Mouse (Mus musculus) C2C12 (cell line): Measurements from ENCODE around the gene Ndufa11. TPM values are rescaled to one million over a fixed set of nuclear protein-coding genes. Genes with fewer than 3 reads are reported as not detected.

Experiments
- H3K27me3 ChIP-seq: one replicate; pipeline ENCODE4 v1.6.1; 2011; ENCODE audit not compliant: control insufficient read depth, insufficient read depth, insufficient read length
- H3K36me3 ChIP-seq: one replicate; pipeline ENCODE4 v1.6.1; 2011; ENCODE audit not compliant: control insufficient read depth, insufficient read depth
- H3K4me3 ChIP-seq: one replicate; pipeline ENCODE4 v1.5.1; 2011; ENCODE audit warnings: mild to moderate bottlenecking, control low read depth; ENCODE audit not compliant: poor library complexity, insufficient read depth, severe bottlenecking
- H3K79me2 ChIP-seq: one replicate; pipeline ENCODE4 v1.6.1; 2011; ENCODE audit not compliant: control insufficient read depth, insufficient read depth
- H3K79me3 ChIP-seq: one replicate; pipeline ENCODE4 v1.6.1; 2011; ENCODE audit warnings: low read depth, control low read depth
- H3ac ChIP-seq: one replicate; pipeline ENCODE3; 2011; ENCODE audit warnings: low read depth; ENCODE audit not compliant: control insufficient read depth, insufficient read length
- CEBPB ChIP-seq: IDR thresholded peaks from one replicate; pipeline ENCODE4 v1.6.1; 2011; ENCODE audit warnings: low read depth, mild to moderate bottlenecking, control low read depth, moderate library complexity
- CTCF ChIP-seq: IDR thresholded peaks from one replicate; pipeline ENCODE4 v1.5.1; 2011; ENCODE audit not compliant: control insufficient read depth, insufficient read depth, insufficient read length
- FOSL1 ChIP-seq: IDR thresholded peaks from one replicate; pipeline ENCODE4 v1.8.0; 2011; ENCODE audit warnings: mild to moderate bottlenecking, low read length; ENCODE audit not compliant: poor library complexity, insufficient read depth, severe bottlenecking
- MAX ChIP-seq: IDR thresholded peaks from one replicate; pipeline ENCODE4 v1.6.1; 2011; ENCODE audit warnings: mild to moderate bottlenecking, control low read depth
- MYOD1 ChIP-seq: IDR thresholded peaks from one replicate; pipeline ENCODE4 v1.6.1; 2011; ENCODE audit warnings: low read depth; ENCODE audit not compliant: control insufficient read depth, insufficient read length
- MYOG ChIP-seq: IDR thresholded peaks from one replicate; pipeline ENCODE4 v1.6.1; 2011; ENCODE audit not compliant: control insufficient read depth, insufficient read length; ENCODE audit errors: extremely low read depth
- USF1 ChIP-seq: IDR thresholded peaks from one replicate; pipeline ENCODE4 v1.6.1; 2011; ENCODE audit warnings: low read depth, mild to moderate bottlenecking, control low read depth, moderate library complexity
- polyA plus RNA-seq: library from polyadenylated mRNA; unstranded; fragments of >200 nt; fragmentation: generic; extraction: Trizol; gene quantifications from one replicate; pipeline ENCODE4 v1.2.1, GENCODE M21; 2012; ENCODE audit warnings: missing spikeins

Gene Ndufa11
- polyA plus RNA-seq, 1 experiment: 312 TPM

- H3ac ChIP-seq: no peak overlapping the region
- no peak for TF ChIP-seq MAX
- no peak for TF ChIP-seq MYOG
- TF ChIP-seq CTCF: no peak
- TF ChIP-seq FOSL1: no peak
- TF ChIP-seq MYOD1: no peak
- peaks cover 99% of the 10 kb centered on the region for H3K79me2 ChIP-seq
- H3K79me3 ChIP-seq: peaks cover 50% of the 10 kb centered on the region
- H3K4me3 ChIP-seq: no peak overlapping the region
- H3K36me3 ChIP-seq: peaks cover 73% of the 10 kb centered on the region
- H3K27me3 ChIP-seq: no peaks in the 10 kb centered on the region
Observed at GRCm38 (mm10) chr17:56688689-56689088, 28.9 kb upstream of the Ndufa11 start.

GRCm38 (mm10) chr17:56693395-56693794 is 24.2 kb upstream of the Ndufa11 start:
- Histone ChIP-seq H3K79me3 (peaks cover 31% of the 10 kb centered on the region), H3ac (no peak overlapping the region), H3K4me3 (no peak overlapping the region), H3K36me3 (peaks cover 75% of the 10 kb centered on the region), H3K27me3 (no peaks in the 10 kb centered on the region), H3K79me2 (peaks cover 76% of the 10 kb centered on the region)
- TF ChIP-seq MYOG (no peak), USF1 (no peak), FOSL1 (no peak), MYOD1 (no peak), CTCF (no peak), CEBPB (no peak), MAX (no peak)

GRCm38 (mm10) chr17:56693851-56694310 is 23.7 kb upstream of the Ndufa11 start:
- no peaks in the 10 kb centered on the region for H3K27me3 ChIP-seq
- TF ChIP-seq USF1 (peak; percentile 68), MAX (peak; percentile 53), FOSL1 (no peak)
- peaks cover 31% of the 10 kb centered on the region for H3K79me3 ChIP-seq
- peaks cover 75% of the 10 kb centered on the region for H3K36me3 ChIP-seq
- no peak overlapping the region for H3ac ChIP-seq
- peaks cover 71% of the 10 kb centered on the region for H3K79me2 ChIP-seq
- no peak overlapping the region for H3K4me3 ChIP-seq

GRCm38 (mm10) chr17:56700451-56700850 is 17.1 kb upstream of the Ndufa11 start:
- H3K27me3 ChIP-seq: no peaks in the 10 kb centered on the region
- H3ac ChIP-seq: no peak overlapping the region
- TF ChIP-seq CEBPB: no peak
- peaks cover 91% of the 10 kb centered on the region for H3K36me3 ChIP-seq
- H3K79me2 ChIP-seq: peaks cover 7% of the 10 kb centered on the region
- H3K79me3 ChIP-seq: peaks cover under 1% of the 10 kb centered on the region
- H3K4me3 ChIP-seq: no peak overlapping the region

- no peaks in the 10 kb centered on the region for H3K79me3 ChIP-seq
- H3K79me2 ChIP-seq: no peaks in the 10 kb centered on the region
- TF ChIP-seq MYOD1 (no peak), FOSL1 (no peak), CTCF (no peak), MYOG (no peak), CEBPB (no peak), MAX (no peak), USF1 (no peak)
- no peak overlapping the region for H3ac ChIP-seq
- H3K27me3 ChIP-seq: no peaks in the 10 kb centered on the region
- H3K36me3 ChIP-seq: peaks cover 93% of the 10 kb centered on the region
- no peak overlapping the region for H3K4me3 ChIP-seq
Observed at GRCm38 (mm10) chr17:56703038-56703437, 14.5 kb upstream of the Ndufa11 start.

GRCm38 (mm10) chr17:56706515-56706914 is 11.1 kb upstream of the Ndufa11 start:
- no peak overlapping the region for H3ac ChIP-seq
- no peaks in the 10 kb centered on the region for H3K79me3 ChIP-seq
- peaks cover 92% of the 10 kb centered on the region for H3K36me3 ChIP-seq
- TF ChIP-seq CTCF (no peak), CEBPB (no peak), FOSL1 (no peak), MYOG (no peak), MAX (no peak)
- H3K79me2 ChIP-seq: no peaks in the 10 kb centered on the region
- no peak overlapping the region for H3K4me3 ChIP-seq
- no peaks in the 10 kb centered on the region for H3K27me3 ChIP-seq
